Comparison of ENCODE assay signal across 2 mouse cellular contexts in the genomic region with DNA sequence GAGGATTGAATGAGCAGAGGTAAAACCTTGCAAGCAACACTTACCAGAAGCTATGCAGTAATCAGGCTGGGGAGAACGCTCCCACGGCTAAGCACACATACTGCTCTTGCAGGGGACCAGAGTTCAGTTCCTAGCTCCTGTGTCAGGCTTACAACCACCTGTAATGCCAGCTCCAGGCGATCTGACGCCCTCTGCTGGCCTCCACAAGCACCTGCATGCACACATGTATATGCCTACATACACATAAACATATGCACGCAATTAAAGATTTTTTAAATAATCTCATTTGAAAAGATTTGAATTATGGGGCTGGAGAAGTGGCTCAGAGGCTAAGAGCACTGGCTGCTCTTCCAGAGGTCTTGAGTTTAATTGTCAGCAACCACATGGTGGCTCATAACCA.
TF ChIP-seq lines count a peak whose summit lies in the region.

No protein-coding gene starts in this region.

TF ChIP-seq in CH12.LX, 34 proteins besides CTCF, POLR2A, EP300 and RAD21:
- TF ChIP-seq NRF1 (IDR thresholded peaks at IDR 0.05; ENCODE audit: low read depth, low read length) = no peak
- peak; percentile 8; the same call in 1 of the 2 replicates for TF ChIP-seq SMC3 (IDR thresholded peaks at IDR 0.05; ENCODE audit: low read depth, low read length)

TF ChIP-seq in MEL, 35 proteins besides CTCF, POLR2A, EP300 and RAD21:
- no peak for TF ChIP-seq MEF2A (IDR thresholded peaks at IDR 0.05; ENCODE audit: extremely low read depth, insufficient replicate concordance, low read depth, low read length, poor library complexity, severe bottlenecking)
- TF ChIP-seq E2F4 (IDR thresholded peaks at IDR 0.05; ENCODE audit: borderline replicate concordance, low read depth, low read length) = no peak
